Mouse (Mus musculus): ENCODE data around the gene Proz.
"Not testable (repeated sequence)": the region's sequence is repeated elsewhere in the genome, so short reads cannot be mapped to it uniquely, and the experiment has no call there.

The Proz gene

DNA sequence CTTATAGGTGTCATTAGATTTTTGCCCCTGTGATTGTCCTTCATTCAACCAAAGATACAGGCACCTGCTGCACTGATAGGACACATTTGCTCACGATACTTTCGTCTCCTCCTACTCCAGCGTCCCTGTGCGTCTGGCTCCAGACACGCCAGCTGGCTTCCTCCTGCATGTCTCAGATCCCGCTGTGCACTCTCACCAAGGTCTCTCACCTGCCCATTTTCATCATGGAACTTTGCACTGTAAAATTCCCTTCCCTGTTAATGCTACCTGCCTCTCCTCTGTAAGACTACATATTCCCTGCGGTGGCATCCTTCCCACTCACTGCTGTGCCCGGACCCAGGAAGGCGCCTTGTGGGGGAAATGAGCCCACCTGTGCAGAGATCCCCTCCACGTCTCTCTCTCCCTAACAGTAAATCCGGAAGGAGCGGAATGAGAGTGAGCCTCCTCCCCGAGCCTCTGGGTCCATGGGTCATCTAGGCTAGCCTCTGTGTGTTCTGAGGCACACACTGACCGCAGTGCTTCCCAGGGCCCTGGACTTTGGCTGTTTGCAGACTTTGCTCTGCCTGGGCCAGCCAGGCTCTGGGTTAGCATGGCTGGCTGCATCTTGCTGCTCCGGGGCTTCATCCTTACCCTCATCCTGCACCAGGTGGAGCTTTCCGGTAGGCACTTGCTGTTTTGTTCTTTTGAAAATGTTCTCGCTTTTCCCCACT, at the start of gene Proz:
TSS of gene Proz (plus strand) at position 474 of the 710 bp plus-strand sequence.
- DNase-seq: no peak

DNA sequence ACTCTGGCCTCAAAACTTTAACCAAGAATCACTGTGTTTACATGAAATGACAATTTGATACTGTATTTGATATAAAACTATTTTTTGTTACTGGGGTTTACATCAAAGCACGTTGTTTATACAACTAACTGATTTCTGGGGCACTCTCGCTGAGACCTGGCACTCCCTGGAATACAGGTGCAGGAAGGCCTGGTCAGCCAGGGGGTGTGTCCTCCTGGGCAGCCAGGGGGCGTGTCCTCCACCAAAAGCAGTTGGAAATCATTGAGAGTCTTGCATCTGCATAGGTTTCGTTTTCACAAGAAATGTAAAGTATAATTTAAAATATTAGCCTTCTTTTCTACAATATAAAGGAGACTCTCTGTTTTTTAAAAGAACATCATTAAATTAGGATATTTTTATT, 41.2 kb upstream of the Proz start:
- DNase-seq: no peak

DNA sequence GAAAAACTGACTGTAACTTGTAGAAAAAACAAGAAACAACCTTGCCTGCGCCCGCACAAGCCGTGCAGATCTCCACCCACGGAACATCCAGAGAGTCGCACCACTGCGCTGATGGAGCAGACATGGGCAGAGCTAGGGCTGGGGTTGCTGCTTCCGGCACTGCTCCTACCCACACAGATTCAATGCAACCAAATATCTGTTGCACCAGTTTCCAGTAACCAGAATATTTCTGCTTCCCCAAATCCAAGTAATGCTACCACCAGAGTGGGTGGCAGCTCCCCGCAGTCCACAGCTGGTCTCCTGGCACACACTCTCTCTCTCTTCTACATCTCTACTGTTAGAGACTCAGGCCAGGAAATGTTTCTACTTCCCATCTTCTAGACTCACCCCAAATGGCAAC, 38.9 kb upstream of the Proz start:
- DNase-seq: no peak

DNA sequence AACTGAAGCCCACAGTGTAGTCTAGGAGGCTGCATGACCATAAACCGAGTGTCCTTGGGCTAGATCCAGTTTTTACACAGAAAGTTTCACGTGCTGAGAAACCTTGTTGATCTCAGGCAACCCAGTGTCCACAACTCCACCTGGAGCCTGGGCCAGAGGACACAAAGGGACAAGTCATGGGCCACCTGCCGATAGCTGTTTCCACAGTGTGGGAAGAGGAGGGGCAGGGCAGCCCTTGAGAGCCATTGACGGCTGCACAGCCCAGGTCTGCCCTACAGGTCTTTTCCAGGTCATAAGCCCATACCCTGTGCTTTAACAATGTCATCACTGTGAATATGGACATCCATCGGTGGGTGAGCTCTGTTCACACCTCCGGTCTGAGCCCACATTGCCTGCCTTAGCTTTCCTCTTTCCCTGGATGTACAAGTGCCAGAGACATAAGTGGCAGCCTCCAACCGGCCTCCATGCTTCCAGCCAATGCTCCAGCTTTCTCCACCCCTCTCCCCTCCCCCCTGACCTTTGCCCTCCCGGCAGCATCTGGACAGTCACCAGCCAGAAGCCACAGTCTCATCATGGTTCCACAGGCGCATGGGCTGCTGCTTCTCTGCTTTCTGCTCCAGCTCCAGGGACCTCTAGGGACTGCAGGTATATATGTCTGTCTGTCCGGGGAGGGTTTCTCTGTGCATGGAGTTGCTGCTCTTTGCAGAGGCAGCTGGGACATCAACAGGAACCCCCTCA, 35.1 kb upstream of the Proz start, which contains the start of gene F7:
TSS of gene F7 (plus strand) at position 548 of the 738 bp plus-strand sequence.
- peak; percentile 29 to 30 for DNase-seq

GRCm38 (mm10) chr8:13027615-13028014, 33.1 kb upstream of the Proz start:
- no peak for DNase-seq

DNA sequence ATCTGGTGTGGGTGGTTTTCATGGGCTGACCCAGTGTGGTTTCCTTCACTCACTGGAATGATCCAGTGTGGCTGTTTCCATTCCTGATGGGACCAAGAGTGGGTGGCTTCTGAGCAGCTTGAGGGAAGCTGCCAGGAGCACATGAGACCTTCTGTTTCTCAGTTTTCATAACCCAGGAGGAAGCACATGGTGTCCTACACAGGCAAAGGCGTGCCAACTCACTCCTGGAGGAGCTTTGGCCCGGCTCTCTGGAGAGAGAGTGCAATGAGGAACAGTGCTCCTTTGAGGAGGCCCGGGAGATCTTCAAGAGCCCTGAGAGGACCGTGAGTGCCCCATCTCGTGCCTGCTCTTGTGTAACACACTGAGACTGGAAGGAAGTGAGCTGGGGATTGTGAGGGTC, 32.2 kb upstream of the Proz start:
- DNase-seq: no peak

DNA sequence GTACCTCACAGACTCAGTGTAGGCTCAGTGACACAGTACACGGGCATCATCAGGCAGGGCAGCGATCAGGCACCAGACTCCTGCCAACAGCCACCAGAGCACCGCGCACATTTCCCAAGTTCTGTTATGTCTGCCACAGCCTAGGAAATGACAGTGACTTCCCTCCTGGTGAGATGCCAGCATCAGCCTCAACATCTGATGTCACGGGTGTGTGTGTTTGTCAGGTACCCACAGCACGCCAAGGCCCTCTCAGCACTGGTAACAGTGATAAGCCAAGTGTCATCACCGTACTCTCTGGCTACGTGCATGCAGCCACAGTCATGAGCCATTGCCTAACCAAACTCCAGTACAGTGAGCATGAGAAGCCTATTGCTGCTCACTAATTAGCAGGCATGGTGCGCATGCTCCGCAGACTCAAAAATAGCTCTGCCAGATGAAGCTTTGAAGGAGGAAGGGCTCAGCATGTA, 24.3 kb upstream of the Proz start:
- DNase-seq: no peak

GRCm38 (mm10) chr8:13037015-13037414, 23.7 kb upstream of the Proz start, which contains the start of gene F10:
F10 (plus strand) TSS chr8:13037308.
- no peak for DNase-seq

GRCm38 (mm10) chr8:13037569-13037968, 23.1 kb upstream of the Proz start:
- no peak for DNase-seq

- DNase-seq: no peak
These were observed 21.7 kb upstream of the Proz start for GRCm38 (mm10) chr8:13039054-13039453.

GRCm38 (mm10) chr8:13041459-13041858, 19.3 kb upstream of the Proz start:
- DNase-seq: no peak

- DNase-seq: peak; percentile 33 to 51
These were observed 13.1 kb upstream of the Proz start for GRCm38 (mm10) chr8:13047652-13048051.

GRCm38 (mm10) chr8:13050550-13050949, 10.2 kb upstream of the Proz start:
- DNase-seq: no peak

DNA sequence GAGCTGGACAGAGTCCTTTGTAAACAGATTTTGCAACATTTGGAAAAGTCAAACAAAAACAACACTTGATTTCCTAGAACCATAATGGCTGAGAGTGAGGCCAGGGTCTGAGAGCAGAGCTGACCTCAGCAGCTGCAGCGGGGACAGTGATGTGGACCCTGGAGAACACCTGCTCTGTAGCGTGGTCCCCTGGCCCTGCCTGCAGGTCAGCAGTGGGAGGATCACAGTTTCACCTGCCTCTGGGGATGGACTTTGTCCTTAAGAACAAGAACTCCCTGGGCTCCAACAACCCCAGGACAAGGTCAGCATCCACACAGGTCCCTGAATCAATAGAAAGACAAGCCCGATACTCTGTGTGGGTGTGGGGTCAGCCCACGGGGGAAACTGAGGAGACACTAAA, 3.4 kb upstream of the Proz start:
- DNase-seq: no peak

GRCm38 (mm10) chr8:13063112-13063511, 2.4 kb downstream of the Proz start:
- DNase-seq: no peak

DNA sequence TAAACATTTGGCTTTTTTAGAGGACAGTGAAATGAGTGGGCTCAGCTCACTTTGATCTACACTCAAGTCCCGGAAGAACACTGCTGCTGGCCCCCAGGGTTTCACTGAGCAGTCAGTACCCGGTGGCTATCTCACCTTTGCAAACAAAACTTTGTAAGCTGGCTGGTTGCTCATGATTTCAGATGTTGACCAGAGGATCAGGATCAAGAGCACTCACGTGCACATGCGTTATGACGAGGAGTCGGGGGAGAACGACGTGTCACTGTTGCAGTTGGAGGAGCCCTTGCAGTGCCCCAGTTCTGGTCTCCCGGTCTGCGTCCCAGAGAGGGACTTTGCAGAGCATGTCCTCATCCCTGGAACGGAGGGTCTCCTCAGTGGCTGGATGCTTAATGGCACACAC, 12.5 kb downstream of the Proz start:
- DNase-seq: no peak

DNA sequence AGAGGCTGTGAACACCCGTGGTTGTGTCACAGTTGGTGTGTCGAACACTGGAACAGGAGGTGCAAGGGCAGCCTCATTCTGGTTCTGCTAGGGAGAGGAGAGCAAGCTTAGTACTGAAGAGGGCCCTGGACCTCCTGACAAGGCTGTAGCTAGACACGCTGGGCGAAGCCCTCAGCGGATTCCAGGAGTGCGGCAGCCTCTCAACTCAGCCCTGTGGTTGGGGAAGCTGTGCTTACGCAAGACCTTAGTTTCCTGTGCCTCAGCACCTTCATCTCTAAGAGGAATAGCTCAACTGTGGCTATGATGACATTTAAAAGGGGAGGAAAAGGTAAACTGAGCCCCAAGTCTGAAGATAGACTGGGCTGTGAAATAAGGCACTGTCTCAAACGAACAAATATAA, 14.3 kb downstream of the Proz start:
- no peak for DNase-seq

GRCm38 (mm10) chr8:13075579-13075978, 14.9 kb downstream of the Proz start:
- not testable (repeated sequence) for DNase-seq

DNA sequence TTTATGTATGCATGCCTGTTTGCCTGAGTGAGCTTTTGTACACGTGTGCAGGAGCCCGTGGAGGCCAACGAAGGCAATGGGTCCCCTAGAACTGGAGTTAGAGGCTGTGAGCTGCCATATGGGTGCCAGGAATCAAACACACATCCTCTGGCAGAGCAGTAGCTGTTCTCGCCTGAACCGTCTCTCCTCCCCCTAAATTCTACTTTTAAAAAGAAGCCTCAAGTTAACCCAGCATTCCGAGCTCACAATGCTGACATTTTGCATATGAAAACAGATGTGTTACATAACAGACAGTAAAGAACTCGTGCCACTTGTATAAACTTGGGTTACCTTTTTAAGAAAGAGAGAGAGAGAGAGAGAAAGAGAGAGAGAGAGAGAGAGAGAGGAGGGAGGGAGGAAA, 16.8 kb downstream of the Proz start:
- no peak for DNase-seq

DNA sequence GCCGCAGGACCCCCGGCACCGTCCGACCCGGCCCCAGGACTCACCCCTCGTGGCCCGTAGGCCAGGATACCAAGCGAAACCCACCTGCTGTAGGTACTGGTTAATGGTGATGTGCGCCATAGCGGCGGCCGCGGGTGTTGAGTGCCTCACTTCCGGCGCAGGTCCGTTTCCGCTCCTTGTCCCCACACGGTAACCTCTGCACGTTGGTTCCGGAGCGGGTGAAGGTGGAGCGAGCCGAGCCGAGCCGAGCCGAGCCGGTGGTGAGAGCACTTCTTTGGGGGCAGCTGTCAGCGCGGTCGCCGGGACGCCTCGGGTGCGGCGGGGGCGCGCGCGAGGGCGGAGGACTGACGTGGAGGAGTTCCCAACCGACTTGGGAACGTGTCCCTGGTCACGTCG, 44.0 kb downstream of the Proz start:
- DNase-seq: peak; percentile 94 to 96

DNA sequence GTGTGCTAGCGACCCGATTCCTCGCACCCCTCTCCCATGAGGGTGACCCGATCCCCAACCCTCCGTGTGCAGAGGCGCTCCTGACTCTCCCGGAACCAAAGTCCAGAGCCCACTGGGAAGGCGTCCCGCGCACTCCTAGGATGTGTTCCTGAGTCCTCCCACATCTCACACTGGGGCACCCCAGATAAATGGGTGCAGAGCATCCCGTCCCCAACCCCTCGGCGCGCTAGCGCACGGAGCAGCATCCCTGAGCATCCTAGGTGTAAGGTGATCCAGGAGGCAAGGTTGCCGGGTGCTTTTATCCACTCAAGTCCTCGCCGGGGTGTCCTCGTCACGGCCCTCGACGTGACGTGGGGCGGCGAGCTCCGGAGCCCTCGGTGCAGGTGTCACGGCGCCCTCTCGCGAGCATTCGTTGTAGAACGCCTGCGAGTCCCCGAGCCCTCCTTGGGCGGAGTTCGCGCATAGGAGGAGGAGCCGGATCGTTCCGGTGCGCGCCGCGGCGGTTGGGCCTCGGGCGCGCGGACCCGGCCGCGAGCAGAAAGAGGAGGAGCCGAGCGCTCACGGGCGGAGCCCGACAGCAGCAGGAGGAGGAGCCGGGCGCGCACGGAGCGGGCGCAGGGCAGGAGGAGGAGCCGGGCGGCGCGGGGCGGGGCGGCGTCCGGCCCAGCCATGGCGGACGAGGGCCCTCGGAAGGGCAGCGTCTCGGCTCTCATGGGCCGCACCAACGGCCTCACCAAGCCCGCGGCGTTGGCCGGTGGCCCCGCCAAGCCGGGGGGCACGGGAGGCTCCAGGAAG, 44.6 kb downstream of the Proz start, which contains the start of the genes Pcid2 and Cul4a:
TSS of gene Pcid2 (minus strand) at position 373 of the 795 bp plus-strand sequence.
TSS of gene Cul4a (plus strand) at position 535 of the 795 bp plus-strand sequence.
- peak; percentile 99 for DNase-seq

DNA sequence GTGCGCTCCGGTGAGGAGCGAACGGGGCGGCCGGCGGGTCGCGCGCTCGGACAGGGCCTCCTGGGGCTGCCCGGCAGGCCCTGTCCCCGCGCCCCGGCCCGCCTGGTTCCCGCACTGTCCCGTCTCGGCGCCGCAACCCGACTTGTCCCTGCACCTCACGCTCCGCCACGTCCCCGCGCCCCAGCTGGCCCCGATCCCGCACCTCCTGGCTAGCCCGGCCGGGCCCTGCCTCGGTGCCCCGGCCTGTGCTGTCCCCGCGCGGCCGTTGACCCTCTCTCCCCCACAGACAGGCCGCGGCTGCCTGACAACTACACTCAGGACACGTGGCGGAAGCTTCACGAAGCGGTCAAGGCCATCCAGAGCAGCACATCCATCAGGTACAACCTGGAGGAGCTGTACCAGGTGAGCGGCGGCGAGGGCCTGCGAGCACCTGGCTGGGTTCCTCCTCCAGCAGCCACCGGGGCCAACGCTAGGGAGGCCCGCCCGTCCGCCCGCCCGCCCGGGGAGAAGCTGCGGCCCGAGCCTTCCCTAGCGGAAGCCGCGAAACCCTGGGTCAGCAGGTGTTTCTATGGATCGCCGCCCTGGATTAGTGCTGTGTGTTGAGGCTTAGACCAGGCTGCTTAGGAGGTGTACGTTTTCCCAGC, 45.3 kb downstream of the Proz start:
- peak; percentile 76 to 81 for DNase-seq

All from cerebellum, postnatal 10 days (tissue).